Mouse (Mus musculus): ENCODE results near the gene Arid1b. TPM values are rescaled to one million over a fixed set of nuclear protein-coding genes. Genes with fewer than 3 reads are reported as not detected.

Arid1b gene
- polyA plus RNA-seq, 1 experiment = 99.0 TPM

DNA sequence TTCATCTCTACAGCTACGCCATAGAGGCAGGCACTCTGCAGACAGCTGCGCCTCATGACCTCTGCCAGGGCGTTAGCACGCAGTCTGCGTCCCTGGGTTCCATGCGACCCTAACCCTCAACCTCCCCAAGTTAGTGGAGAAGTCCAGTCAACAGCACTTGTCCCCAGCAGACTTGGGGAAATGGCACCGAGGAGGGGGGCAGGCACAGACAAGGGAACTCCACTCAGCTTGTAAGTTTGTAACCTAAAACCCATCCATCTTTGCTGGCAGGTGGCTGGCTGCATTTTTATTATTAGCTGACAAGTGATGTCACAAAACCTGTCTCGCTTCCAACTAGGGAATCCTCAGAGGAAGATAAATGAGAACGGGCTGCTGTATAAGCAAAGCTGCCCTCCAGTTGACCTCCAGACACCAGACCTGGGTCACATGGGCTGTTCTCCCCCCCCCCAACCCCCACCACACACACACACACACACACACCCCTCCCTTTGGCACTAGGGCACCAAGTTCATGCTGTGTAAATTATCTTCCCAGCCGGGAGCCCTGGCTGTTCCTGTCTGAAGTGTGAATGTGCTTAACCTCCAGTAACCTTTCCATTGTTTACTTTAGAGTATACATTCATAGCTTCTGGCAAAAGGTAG, 330.2 kb downstream of the Arid1b start:
- H3K27me3 ChIP-seq (ENCODE audit: control insufficient read depth, insufficient read depth, low read length) = no peaks in the 10 kb centered on the region
- no peak for DNase-seq
- H3K4me1 ChIP-seq (replicated peaks; ENCODE audit: control insufficient read depth, insufficient read depth, low read length) = 0 out of 2 replicates have a peak, but pooled peaks cover 3% of the 10 kb centered on the region
- H3K4me3 ChIP-seq (ENCODE audit: control insufficient read depth, insufficient read depth, low read length) = no peak overlapping the region
- 77% methylated on average over 10 of the region's 10 CpGs for WGBS
- H3K36me3 ChIP-seq (ENCODE audit: control insufficient read depth, insufficient read depth, low read length) = peaks cover 62% of the 10 kb centered on the region
- TF ChIP-seq CTCF (IDR thresholded peaks at IDR 0.05; ENCODE audit: borderline replicate concordance, control insufficient read depth, extremely low read depth, insufficient read depth, low read length, poor library complexity) (no peak), POLR2A (IDR thresholded peaks at IDR 0.05; ENCODE audit: control insufficient read depth, extremely low read depth, insufficient read depth, low read length, poor library complexity) (no peak)
- no peak overlapping the region for H3K27ac ChIP-seq (ENCODE audit: control insufficient read depth, insufficient read depth, low read length)

GRCm38 (mm10) chr17:5326689-5327088, 332.6 kb downstream of the Arid1b start:
- TF ChIP-seq CTCF (IDR thresholded peaks at IDR 0.05; ENCODE audit: borderline replicate concordance, control insufficient read depth, extremely low read depth, insufficient read depth, low read length, poor library complexity) (no peak), POLR2A (IDR thresholded peaks at IDR 0.05; ENCODE audit: control insufficient read depth, extremely low read depth, insufficient read depth, low read length, poor library complexity) (no peak)
- H3K4me3 ChIP-seq (ENCODE audit: control insufficient read depth, insufficient read depth, low read length) = no peak overlapping the region
- peaks cover 56% of the 10 kb centered on the region for H3K36me3 ChIP-seq (ENCODE audit: control insufficient read depth, insufficient read depth, low read length)
- 0 out of 2 replicates have a peak, but pooled peaks cover 3% of the 10 kb centered on the region for H3K4me1 ChIP-seq (replicated peaks; ENCODE audit: control insufficient read depth, insufficient read depth, low read length)
- DNase-seq = no peak
- no peak overlapping the region for H3K27ac ChIP-seq (ENCODE audit: control insufficient read depth, insufficient read depth, low read length)
- H3K27me3 ChIP-seq (ENCODE audit: control insufficient read depth, insufficient read depth, low read length) = no peaks in the 10 kb centered on the region
- WGBS = 83% methylated on average over 7 of the region's 7 CpGs

DNA sequence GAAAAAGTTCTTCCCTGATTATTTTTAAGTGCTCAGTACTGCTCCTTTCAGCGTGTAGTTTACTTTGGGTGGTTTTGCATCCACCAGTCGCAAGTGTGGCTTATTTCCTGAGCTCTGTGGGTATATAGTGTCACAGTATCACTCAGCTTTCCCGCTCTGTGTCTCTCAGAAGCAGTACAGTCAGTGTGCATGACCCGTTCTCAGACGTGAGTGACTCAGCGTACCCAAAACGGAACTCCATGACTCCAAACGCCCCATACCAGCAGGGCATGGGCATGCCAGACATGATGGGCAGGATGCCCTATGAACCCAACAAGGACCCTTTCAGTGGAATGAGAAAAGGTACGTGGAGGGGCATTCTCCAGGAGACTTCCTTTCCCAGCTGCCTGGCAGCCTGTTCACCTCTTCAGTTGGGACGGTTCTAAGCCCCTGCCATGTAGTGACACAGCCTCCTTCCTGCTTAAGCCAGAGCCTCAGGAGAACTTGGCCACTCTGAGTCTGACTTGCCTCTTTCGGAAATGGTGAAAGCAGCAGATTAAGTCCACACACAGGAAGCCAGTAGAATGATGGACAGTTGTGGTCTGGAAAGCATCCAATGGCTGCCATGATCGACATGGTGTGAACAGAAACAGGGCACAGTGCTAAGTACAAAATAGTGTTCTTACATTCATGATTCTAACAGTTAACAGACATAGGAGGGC, 333.5 kb downstream of the Arid1b start:
- no peaks in the 10 kb centered on the region for H3K27me3 ChIP-seq (ENCODE audit: control insufficient read depth, insufficient read depth, low read length)
- no peak overlapping the region for H3K4me3 ChIP-seq (ENCODE audit: control insufficient read depth, insufficient read depth, low read length)
- no peak for DNase-seq
- WGBS = 38% methylated on average over 12 of the region's 12 CpGs
- H3K4me1 ChIP-seq (replicated peaks; ENCODE audit: control insufficient read depth, insufficient read depth, low read length) = 0 out of 2 replicates have a peak, but pooled peaks cover 3% of the 10 kb centered on the region
- H3K36me3 ChIP-seq (ENCODE audit: control insufficient read depth, insufficient read depth, low read length) = peaks cover 58% of the 10 kb centered on the region
- TF ChIP-seq CTCF (IDR thresholded peaks at IDR 0.05; ENCODE audit: borderline replicate concordance, control insufficient read depth, extremely low read depth, insufficient read depth, low read length, poor library complexity) = no peak
- TF ChIP-seq POLR2A (IDR thresholded peaks at IDR 0.05; ENCODE audit: control insufficient read depth, extremely low read depth, insufficient read depth, low read length, poor library complexity) = no peak
- no peak overlapping the region for H3K27ac ChIP-seq (ENCODE audit: control insufficient read depth, insufficient read depth, low read length)

- 91% methylated on average over 4 of the region's 4 CpGs for WGBS
- Histone ChIP-seq H3K36me3 (ENCODE audit: control insufficient read depth, insufficient read depth, low read length) (peaks cover 60% of the 10 kb centered on the region), H3K4me3 (ENCODE audit: control insufficient read depth, insufficient read depth, low read length) (no peak overlapping the region), H3K27me3 (ENCODE audit: control insufficient read depth, insufficient read depth, low read length) (no peaks in the 10 kb centered on the region), H3K4me1 (replicated peaks; ENCODE audit: control insufficient read depth, insufficient read depth, low read length) (0 out of 2 replicates have a peak, but pooled peaks cover 3% of the 10 kb centered on the region), H3K27ac (ENCODE audit: control insufficient read depth, insufficient read depth, low read length) (no peak overlapping the region)
- TF ChIP-seq CTCF (IDR thresholded peaks at IDR 0.05; ENCODE audit: borderline replicate concordance, control insufficient read depth, extremely low read depth, insufficient read depth, low read length, poor library complexity) (no peak), POLR2A (IDR thresholded peaks at IDR 0.05; ENCODE audit: control insufficient read depth, extremely low read depth, insufficient read depth, low read length, poor library complexity) (no peak)
- no peak for DNase-seq
These were observed 335.3 kb downstream of the Arid1b start for GRCm38 (mm10) chr17:5329478-5329877.

DNA sequence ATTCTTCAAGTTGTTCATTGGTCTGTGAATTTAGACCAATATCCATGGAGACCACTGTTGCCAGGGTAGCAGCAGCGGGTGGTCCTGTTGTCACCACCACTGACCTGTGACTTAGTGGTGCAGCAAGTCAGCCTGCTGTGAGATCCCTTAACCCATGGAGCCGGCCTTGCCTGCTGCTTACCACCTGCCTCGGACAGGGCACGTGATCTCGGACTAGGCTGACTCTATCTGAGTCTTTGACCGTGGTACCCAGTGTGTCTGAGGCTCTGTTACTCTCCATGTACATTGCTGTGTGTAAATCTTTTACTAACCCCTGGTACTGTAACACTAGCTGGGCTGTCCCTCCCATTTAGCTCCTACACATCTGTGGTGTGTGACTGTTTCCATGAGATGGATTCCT, 335.9 kb downstream of the Arid1b start:
- H3K4me3 ChIP-seq (ENCODE audit: control insufficient read depth, insufficient read depth, low read length) = no peak overlapping the region
- DNase-seq = no peak
- H3K36me3 ChIP-seq (ENCODE audit: control insufficient read depth, insufficient read depth, low read length) = peaks cover 66% of the 10 kb centered on the region
- WGBS = 95% methylated on average over 6 of the region's 6 CpGs
- H3K27me3 ChIP-seq (ENCODE audit: control insufficient read depth, insufficient read depth, low read length) = no peaks in the 10 kb centered on the region
- TF ChIP-seq POLR2A (IDR thresholded peaks at IDR 0.05; ENCODE audit: control insufficient read depth, extremely low read depth, insufficient read depth, low read length, poor library complexity) = no peak
- TF ChIP-seq CTCF (IDR thresholded peaks at IDR 0.05; ENCODE audit: borderline replicate concordance, control insufficient read depth, extremely low read depth, insufficient read depth, low read length, poor library complexity) = no peak
- 0 out of 2 replicates have a peak, but pooled peaks cover 3% of the 10 kb centered on the region for H3K4me1 ChIP-seq (replicated peaks; ENCODE audit: control insufficient read depth, insufficient read depth, low read length)
- H3K27ac ChIP-seq (ENCODE audit: control insufficient read depth, insufficient read depth, low read length) = no peak overlapping the region

- Histone ChIP-seq H3K27ac (ENCODE audit: control insufficient read depth, insufficient read depth, low read length) (no peak overlapping the region), H3K36me3 (ENCODE audit: control insufficient read depth, insufficient read depth, low read length) (peaks cover 66% of the 10 kb centered on the region), H3K4me3 (ENCODE audit: control insufficient read depth, insufficient read depth, low read length) (no peak overlapping the region), H3K4me1 (replicated peaks; ENCODE audit: control insufficient read depth, insufficient read depth, low read length) (0 out of 2 replicates have a peak, but pooled peaks cover 3% of the 10 kb centered on the region), H3K27me3 (ENCODE audit: control insufficient read depth, insufficient read depth, low read length) (no peaks in the 10 kb centered on the region)
- 78% methylated on average over 7 of the region's 7 CpGs for WGBS
- DNase-seq = no peak
- TF ChIP-seq CTCF (IDR thresholded peaks at IDR 0.05; ENCODE audit: borderline replicate concordance, control insufficient read depth, extremely low read depth, insufficient read depth, low read length, poor library complexity) (no peak), POLR2A (IDR thresholded peaks at IDR 0.05; ENCODE audit: control insufficient read depth, extremely low read depth, insufficient read depth, low read length, poor library complexity) (no peak)
These were observed 336.5 kb downstream of the Arid1b start for GRCm38 (mm10) chr17:5330644-5331043.
